Mouse (Mus musculus) layer of hippocampus, adult 6 months (tissue): ENCODE data around the gene Gm4297. TPM values are rescaled to one million over a fixed set of nuclear protein-coding genes. Genes with fewer than 3 reads are reported as not detected.

Experiments used
- long read RNA-seq, 2 experiments: library from polyadenylated mRNA; unstranded; transcript quantifications; one replicate each; pipeline ENCODE4 v2.0.0; 2019 to 2020
- microRNA-seq: library from miRNA; unstranded; fragments of <30 nt; microRNA quantifications from one replicate; pipeline ENCODE4 v1.2.0, GENCODE M21; 2020
- polyA plus RNA-seq: library from polyadenylated mRNA; unstranded; fragments of <200 nt; fragmentation: Nextera tagmentation; gene quantifications from 2 replicates; pipeline ENCODE4 v1.2.3, GENCODE M21; 2021

The Gm4297 gene
- polyA plus RNA-seq: not detected in 2 replicates
- long read RNA-seq, experiment 1: 0 reads
- long read RNA-seq, experiment 2: 0 reads

DNA sequence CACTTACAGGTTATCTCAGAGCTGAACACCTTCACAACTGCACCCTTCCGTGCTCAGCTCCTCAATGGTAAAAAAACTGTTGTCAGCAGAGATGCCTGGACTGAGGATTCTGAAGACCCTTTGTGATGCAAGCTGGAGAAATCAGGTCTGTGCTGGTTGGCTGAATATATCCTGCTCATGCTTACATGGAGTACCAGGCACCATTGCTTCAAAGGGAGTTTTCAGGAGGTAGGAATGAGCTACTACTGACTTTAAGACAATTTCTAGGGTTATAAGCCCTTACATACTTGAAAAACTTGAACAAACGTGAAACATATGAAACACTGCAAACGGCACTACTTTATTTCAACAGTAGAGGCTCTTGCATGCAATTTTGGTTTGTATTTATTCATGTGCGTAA, at the start of gene Gm4297:
Gm4297 (minus strand) TSS at position 101 of the 400 bp plus-strand sequence.

Small RNA genes within 50 kb of the gene (microRNA-seq; reads per million reads assigned to microRNA genes)
- not detected for gene Gm27839
- gene Gm27910: not detected

Other genes with a start within 250 kb of the Gm4297 start
- gene Gm5934, start 74.1 kb downstream of the Gm4297 start, polyA plus RNA-seq: not detected in 2 replicates
- gene Gm5935, start 200.3 kb upstream of the Gm4297 start, polyA plus RNA-seq: not detected in 2 replicates